Mouse (Mus musculus) skeletal muscle tissue, adult 2 months (tissue): ENCODE data around the gene Slx4ip.

ENCODE experiments used
- DNase-seq: peaks from one replicate; pipeline ENCODE4 v3.0.0-alpha.2; 2012; ENCODE audit warnings: low read depth, low spot score

The Slx4ip gene

GRCm38 (mm10) chr2:137099211-137099734 is 208.3 kb downstream of the Slx4ip start:
- no peak for DNase-seq

- DNase-seq: peak; percentile 73
Measured at GRCm38 (mm10) chr2:137101074-137101473, 210.1 kb downstream of the Slx4ip start.

GRCm38 (mm10) chr2:137107203-137107602 is 216.2 kb downstream of the Slx4ip start:
- no peak for DNase-seq

- no peak for DNase-seq
Measured at GRCm38 (mm10) chr2:137107946-137108345, 216.9 kb downstream of the Slx4ip start.

GRCm38 (mm10) chr2:137109321-137110213 is 218.5 kb downstream of the Slx4ip start:
- no peak for DNase-seq

- no peak for DNase-seq
Measured at GRCm38 (mm10) chr2:137110214-137110898, 219.3 kb downstream of the Slx4ip start.

- DNase-seq: no peak
Measured at GRCm38 (mm10) chr2:137113288-137114061, 222.5 kb downstream of the Slx4ip start.

GRCm38 (mm10) chr2:137114248-137115096 is 223.5 kb downstream of the Slx4ip start:
- peak; percentile 79 for DNase-seq

- DNase-seq: no peak
Measured at GRCm38 (mm10) chr2:137115241-137116024, 224.4 kb downstream of the Slx4ip start.

- no peak for DNase-seq
Measured at GRCm38 (mm10) chr2:137116025-137116674, 225.1 kb downstream of the Slx4ip start, which contains the start of gene Jag1. Gene Jag1 (minus strand): TSS chr2:137116644.

- peak; percentile 96 for DNase-seq
Measured at GRCm38 (mm10) chr2:137116675-137117320, 225.8 kb downstream of the Slx4ip start.

- DNase-seq: peak; percentile 59
Measured at GRCm38 (mm10) chr2:137117321-137117690, 226.3 kb downstream of the Slx4ip start.
